Mouse (Mus musculus) spleen, adult 2 months (tissue): ENCODE data around the gene Ptpre.

ENCODE experiments used
- CTCF ChIP-seq: fragments of 200-500 bp; IDR thresholded peaks from 2 replicates; pipeline ENCODE4 v1.5.1; 2011; ENCODE audit warnings: mild to moderate bottlenecking, inconsistent platforms; ENCODE audit not compliant: insufficient read depth, insufficient read length, insufficient replicate concordance; ENCODE audit errors: extremely low read depth
- POLR2A ChIP-seq: fragments of 200-500 bp; IDR thresholded peaks from 2 replicates; pipeline ENCODE4 v1.6.1; 2011; ENCODE audit warnings: low read depth, low read length, inconsistent platforms

DNA sequence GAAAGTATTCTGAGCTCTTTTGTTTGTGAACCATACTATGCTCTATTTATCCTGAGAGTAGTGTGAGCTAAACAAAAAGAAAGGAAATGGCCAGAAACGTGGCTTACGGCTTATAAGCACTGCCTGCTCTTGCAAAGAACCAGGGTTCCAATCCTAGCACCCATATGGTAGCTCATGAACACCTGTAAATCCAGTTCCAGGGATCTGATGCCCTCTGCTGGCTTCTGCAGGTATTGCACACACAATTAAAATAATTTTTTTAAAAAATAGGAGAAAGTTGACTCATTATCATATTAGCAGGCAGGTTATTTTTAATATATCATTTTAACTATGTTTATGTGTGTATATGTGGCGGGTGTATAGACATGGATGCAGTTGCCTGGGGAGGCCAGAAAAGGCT, 87.6 kb downstream of the Ptpre start:
- TF ChIP-seq CTCF (no peak), POLR2A (no peak)
